Mouse (Mus musculus): ENCODE measurements around the gene Tcf12.

Gene Tcf12

DNA sequence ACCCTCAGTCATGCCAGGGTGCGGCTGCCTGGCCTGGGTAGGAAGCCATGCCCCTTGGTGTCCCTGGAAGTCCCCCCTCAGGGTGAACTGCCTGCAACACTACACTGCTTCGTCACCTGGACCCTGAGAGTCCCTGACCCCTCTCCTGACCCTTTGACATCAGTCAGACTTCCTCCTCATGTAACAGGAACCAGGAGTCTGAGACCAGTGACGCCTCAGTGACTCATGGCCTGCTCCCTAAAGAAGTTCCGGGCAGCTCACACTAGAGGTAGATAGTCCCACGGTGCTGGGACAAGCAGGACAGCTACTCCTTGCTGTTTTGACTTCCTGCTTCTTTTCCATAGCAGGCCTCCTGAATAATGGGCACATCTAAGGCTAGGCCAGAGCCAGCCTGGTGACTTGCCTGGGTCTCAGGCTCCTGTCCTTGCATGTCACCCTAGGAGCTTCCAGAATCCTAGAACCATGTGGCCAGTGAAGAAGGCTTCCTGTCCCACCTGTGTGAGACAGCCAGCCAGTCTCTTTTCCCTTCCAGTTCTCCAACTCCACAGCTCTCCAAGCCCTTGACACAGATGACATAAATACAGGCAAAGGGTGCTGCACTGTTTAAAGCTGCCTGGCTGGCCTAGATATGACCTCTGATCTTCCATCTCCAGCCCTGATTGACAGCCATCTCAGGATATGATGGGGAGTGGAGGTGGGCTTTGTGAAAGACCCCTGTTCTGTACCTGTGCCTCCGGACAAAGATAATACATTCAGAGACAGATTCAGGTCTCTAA lies 305.8 kb downstream of the Tcf12 start:
- DNase-seq (ENCODE audit: low spot score): no peak

DNA sequence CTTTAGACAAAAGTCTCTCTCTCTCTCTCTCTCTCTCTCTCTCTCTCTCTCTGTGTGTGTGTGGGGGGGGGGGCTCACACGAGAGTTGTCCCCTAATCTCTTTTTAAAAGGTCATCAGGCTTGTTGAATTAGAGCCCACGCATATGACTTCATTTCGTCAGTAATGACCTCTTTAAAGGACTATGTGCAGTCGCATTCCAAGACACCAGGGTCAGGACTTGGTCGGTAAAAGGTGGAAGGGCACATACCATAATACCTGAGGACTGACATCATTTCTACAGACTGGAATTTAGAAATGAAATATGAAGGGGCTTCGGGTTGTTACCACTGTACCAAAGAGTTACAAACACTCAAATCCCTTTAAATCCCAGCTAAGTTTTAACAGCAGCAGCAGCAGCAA lies 307.6 kb downstream of the Tcf12 start:
- DNase-seq (ENCODE audit: low spot score): no peak

DNA sequence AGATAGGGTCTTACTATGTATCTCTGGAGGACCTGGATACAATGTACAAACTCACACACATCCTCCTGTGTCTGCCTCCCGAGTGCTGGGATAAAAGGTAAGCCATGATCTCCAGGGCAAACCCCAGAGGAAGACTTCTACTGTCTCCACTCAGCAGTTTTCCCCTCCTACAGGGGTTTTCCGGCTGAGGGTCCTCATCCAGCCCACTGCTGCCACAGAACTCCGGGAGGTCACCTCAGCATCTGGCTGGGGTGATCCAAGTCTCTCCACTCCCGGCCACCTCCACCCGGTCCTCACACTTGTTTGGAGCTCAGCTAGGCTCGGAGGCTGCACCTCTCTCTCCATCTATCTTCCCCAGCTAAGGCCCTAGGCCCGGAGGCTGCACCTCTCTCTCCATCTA lies 308.4 kb downstream of the Tcf12 start:
- DNase-seq (ENCODE audit: low spot score): no peak

DNA sequence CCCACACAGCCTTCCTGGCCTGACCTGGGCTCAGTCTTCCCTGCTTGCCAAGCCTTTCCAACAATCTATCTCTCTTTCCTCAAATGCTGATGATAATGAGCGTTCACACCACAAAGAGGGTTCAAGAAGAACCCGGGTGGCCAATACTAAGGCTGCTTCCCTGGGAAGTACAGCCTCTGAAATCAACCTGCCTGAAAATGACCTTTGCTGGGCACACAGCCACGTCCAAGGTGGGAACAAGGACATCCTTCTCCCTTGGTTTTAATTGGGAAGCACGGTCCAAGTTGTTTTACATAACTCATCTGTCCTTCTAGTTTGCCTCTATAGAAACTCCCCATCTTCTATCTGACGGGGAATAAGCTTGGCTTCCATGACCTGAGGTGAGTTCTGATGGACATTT lies 312.1 kb downstream of the Tcf12 start:
- no peak for DNase-seq (ENCODE audit: low spot score)

DNA sequence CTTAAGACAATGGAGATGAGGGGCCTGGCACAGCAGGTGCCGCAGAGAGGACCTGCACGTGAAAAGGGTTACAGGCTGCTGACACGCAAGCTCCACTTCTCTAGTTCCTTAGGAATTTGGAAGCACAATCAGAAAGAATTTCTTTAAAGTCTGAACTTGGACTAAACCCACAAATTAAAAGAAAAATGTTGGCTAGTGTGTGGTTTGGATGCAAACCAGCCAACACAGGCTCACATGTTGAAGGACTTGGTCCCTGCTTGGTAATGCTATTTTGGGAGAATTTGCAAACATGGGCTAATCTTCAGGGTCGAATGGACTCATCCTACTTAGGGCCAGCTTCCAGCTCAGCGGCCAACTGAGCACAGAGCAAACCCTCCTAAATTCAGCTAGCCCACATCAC lies 313.5 kb downstream of the Tcf12 start:
- DNase-seq (ENCODE audit: low spot score): no peak

Measured in layer of hippocampus, adult 11-12 months (tissue).